Mouse (Mus musculus) cerebellum, adult 9-11 months (tissue): ENCODE measurements around the gene Parp9.
"Not testable (repeated sequence)": the region's sequence is repeated elsewhere in the genome, so short reads cannot be mapped to it uniquely, and the experiment has no call there.

Source experiments
- DNase-seq: peaks from one replicate; pipeline ENCODE4 v3.0.0; 2022

Gene Parp9

DNA sequence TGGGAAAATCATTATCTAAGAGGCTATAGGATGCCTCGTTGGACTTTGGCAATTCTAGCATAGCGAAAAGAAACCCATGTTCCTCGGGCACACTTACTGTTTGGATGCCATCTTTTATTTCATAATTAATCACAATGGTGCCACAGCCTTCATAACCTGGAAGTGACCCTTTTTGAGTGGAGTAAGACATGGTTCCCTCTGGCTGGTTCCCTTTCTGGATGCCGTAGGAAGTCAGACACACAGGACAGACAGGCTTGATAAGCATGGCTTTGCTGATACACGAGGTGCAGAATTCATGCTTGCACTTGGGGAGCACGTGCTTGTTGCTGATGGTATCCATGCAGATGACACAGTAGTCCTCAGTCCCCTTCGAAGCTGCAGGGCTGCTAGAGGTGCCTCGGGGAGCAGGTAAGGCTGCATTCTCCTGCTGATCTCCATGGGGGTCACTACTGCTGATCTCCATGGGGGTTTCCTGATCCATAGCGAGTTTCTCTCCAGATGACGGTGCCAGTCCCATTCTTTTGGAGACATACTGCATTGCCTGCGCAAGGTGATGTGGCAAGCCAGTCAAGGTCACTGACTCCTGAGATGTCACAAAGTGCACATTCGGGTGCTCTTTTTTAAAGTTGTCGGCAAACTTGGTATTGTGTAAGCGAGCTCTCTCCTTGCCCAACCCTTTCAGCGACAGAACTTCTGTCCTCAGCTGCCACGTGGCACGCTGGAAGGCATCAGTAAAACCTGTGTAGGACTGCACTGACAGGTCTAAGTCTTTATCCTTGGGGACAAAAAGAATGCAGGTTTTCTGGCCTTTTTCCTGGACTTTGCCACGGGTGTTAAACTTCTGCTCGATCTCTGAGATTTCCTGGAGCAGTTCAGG lies 5.9 kb upstream of the Parp9 start:
- DNase-seq = no peak

DNA sequence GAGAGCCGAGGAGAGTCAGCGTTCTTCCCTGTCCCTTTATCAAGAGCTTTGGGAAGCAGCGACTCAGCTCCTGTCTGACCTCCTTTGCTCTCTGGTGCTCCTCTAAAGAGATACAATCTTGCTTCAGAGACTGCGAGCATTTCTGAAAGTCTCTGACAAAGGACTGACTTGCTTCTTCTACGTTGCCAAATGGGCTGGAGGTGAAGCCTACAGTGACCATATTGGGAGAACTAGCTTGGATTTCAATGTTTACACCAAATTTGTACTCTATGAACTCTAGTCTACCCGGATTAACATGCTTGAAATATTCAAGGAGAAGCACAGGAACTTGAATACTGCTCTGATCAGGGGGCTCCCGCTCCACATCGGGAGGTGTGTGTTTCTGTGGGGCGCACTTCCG lies 5.1 kb upstream of the Parp9 start:
- no peak for DNase-seq

DNA sequence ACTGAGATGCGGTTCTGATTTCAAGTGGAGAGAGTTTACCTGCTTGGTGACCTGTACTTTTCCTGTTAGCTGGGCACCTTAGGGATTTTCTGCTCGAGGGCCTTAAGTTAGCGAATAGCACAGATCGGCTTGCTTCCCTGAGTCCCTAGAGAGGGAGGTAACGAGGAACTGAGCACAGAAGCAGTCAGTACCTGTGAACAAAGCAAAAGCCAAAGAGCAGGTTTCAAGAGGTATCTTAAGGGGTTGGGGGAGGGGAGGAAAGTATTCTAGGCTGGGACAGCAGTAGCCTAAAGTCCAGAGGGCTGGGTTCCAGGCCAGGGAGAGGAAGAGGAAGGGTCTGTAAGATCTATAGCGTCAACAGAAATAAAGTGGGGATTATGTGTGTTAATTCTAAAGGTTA lies 991 bp downstream of the Parp9 start:
- peak; percentile 6 for DNase-seq

DNA sequence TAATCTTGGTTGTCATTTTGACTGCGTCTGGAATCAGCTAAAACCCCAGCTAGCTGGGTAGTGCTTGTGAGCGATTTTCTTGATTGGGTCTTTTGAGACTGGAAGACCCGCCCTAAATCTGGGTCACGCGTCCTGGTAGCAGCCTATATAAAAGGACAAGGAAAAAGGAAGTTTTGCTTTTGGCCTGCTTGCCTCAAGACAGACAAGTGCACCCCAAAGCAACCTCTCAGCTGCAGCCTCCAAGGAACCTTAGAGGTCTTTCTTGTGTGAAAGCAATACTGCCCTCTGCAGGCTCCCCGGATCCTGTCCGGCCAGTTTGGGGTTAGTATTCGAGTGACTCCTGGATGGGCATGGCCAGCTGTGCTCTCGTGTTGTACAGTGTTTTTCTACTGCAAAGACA lies 1.4 kb downstream of the Parp9 start:
- DNase-seq = peak; percentile 60

DNA sequence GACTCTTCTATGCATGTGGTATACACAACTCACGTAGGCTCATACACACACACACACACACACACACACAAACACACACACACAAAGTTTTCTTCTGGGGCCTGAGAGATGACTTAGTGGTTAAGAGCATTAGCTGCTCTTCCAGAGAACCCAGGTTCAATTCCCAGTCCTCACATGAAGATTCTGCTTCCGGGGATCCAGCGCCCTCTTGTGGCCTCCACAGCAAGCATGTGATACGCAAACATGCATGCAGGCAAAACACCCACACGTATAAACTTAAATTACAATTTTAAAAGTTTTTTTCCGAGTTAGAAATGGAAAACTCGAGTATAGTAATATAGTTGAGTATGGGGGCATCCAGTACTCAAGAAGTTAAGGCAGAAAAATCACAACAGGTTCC lies 3.1 kb downstream of the Parp9 start:
- no peak for DNase-seq

DNA sequence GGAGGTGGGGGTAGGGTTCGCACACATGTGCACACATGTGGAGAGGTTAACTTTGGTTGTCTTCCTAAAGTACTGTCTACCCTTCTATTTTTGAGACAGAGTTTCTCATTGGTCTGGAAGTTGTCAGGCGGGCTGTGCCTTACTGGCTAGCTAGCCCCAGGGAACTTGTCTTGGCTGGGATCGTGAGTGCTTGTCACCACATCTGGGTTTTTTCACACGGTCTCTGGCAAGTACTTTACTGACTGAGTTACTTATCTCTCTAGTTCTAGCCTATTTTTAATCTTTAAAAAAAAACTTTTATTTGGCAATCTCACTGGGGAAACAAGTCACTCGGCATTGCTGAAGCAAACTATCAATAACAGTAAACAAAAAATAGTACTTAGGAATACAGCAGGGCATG lies 11.0 kb downstream of the Parp9 start:
- DNase-seq = no peak

DNA sequence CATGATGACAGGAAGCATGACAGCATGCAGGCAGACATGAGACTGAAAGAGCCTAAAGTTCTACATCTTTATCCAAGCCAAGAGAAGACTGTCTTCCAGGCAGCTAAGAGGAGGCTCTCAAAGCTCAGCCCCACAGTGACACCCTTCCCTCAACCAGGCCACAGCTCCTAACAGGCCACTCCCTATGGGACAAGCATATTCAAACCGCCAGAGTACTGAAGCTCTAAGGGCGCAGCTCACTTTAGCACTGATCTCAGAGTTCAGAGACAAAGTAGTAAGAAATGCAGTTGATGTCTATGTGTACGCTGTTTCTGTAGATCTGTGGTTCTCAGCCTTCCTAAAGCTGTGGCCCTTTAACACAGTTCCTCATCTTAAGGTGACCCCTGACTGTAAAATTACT lies 12.9 kb downstream of the Parp9 start:
- DNase-seq = no peak

DNA sequence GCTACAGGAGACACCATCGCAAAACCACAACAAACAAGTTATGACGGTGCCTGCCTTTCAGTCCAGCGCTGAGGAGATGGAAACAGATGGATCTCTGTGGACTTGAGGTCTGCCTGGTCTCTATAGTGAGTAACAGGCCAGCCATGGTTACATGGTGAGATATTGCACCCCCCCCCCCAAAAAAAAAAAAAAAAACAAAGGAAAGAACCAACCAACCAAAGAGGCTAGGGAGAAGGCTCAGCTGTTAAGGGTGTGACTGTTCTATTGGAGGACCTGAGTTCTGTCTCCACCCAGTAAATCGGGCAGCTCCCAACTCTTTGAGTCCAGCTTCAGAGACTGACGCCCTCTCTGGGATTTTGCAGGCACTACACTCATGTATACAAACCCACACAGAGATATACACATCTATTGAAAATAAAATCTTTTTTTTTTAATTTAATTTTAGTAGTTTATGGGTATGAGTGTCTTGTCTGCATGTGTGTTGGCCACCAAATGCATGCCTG lies 14.4 kb downstream of the Parp9 start:
- DNase-seq = no peak

DNA sequence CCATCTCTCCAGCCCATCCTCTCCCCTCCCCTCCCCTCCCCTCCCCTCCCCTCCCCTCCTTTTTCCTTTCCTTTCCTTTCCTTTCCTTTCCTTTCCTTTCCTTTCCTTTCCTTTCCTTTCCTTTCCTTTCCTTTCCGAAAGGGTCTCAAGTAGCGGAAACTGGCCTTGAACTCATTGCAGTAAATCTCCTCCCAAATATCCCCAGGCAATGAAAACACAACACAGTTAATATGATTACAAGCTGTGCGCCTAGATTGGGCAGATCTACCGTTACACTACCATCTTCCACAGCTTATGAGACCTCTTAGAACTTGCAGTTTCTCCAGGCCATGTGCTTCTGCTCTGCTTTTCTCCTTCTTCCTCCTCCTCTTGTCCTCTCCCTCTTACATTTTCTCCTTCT lies 27.7 kb downstream of the Parp9 start:
- not testable (repeated sequence) for DNase-seq

DNA sequence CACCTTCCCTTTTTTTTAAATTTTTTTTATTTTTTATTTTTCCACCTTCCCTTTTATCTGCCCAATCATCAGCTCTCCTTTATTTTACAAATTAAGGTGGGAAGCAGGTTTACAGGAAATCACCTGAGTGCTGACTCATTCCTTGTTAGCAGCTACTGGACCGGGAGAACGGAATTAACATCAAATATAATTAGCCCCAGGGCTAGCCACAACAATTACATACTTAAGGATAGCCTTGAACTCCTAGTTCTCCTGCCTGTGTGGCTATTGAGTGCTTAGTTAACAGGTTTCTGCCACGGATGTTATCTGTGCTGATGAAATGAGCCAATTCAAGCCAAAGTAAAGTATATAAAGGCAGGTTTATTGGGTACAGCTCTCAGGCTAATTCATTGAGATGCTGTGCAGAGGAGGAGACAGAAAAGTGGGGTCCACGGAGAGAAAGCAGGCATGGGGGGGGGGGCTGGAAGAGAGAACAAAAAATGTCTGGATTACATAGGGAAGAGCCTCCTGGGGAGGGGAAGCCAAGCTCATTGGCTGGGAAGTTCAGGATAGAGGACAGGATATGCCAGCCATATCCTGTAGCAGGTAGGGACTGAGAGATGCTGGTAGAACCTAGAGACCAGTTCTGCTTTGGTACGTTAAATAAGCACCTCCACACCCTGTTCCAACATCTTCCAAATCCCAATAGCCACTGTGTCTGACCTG lies 28.3 kb downstream of the Parp9 start:
- no peak for DNase-seq

DNA sequence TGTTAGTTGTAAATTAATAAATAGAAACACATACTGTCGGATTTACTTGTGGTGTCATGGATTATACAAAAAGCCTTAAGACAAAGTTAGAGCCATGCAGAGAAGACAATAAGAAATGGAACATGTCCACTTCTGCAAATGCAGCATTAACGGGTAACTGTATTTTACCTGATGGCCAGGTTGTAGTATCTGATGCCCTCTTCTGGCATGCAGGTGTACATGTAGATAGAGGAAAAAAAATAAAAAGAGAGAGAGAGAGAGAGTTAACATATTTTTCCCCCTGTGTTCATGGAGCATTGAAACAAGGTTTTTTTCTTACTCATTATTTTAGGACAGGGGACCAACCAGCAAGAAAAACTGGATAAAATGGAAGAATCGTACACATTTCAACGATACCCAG lies 29.0 kb downstream of the Parp9 start:
- DNase-seq = no peak

DNA sequence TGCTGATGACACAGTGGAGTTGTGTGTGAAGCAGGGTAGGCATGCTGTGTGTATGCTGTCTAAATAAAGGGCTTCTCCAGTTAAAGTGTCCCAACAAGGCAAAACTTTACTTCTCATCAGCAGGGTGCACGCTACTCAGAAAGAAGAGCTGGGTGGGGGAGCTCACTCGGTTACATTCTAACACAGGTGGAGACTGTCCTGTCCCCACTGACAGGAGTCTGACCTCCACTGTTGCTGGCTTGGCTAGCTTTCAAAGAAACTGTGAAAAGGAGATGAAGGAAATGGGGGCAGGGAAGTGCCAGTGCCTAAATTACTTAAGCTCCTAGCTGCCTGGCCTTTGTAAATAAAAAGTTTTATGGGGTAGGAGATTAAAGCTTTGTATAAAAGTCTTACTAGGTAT lies 29.9 kb downstream of the Parp9 start:
- DNase-seq = no peak

DNA sequence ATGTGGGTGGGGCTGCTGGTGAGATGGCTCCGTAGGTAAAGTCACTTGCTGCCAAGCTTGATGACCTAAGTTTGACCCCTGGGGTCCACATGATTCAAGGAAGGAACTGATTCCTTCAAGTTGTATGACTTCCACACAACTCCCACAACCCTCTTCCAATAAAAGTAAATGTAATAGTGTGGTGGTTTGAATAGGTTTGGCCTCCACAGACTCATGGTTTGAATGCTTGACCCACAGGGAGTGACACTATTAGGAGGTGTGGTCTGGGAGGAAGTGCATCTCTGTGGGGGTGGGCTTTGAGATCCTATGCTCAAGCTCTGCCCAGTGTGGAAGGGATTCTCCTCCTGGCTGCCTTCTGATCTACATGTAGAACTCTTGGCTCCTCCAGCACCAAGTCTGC lies 35.8 kb downstream of the Parp9 start:
- no peak for DNase-seq

DNA sequence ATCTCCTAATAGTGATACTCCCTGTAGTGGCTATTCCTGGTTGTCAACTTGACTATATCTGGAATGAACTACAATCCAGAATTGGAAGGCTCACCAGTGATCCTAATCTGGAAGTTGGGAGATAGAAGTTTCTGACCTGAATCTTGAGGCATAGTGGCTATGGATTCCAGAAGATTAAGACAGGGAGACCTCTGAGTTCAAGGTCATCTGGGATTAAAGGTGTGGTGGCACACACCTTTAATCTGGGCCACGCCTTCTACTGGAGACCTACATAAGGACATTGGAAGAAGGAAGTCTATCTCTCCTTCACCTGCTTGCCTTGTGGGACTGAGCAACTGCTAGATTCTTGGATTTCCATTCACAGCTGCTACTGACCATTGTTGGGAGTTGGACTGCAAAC lies 40.2 kb downstream of the Parp9 start, which contains the start of gene Kpna1:
TSS of gene Kpna1 (plus strand) at position 301 of the 400 bp plus-strand sequence.
- not testable (repeated sequence) for DNase-seq

DNA sequence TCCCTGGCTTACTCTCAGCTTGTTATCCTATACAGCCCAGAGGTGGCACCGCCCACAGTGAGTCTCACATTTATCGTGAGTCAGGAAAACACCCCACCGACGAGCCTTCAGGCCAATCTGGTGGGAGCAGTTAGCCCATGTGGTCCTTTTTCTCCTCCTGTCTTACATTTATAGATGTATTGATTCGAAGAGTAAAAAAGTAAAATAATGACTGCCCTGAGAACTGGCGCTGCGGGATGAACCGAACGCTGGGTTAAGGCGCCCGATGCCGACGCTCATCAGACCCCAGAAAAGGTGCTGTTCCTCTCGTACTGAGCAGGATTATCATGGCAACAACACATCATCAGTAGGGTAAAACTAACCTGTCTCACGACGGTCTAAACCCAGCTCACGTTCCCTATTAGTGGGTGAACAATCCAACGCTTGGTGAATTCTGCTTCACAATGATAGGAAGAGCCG lies 43.1 kb downstream of the Parp9 start:
- peak; percentile 95 for DNase-seq

DNA sequence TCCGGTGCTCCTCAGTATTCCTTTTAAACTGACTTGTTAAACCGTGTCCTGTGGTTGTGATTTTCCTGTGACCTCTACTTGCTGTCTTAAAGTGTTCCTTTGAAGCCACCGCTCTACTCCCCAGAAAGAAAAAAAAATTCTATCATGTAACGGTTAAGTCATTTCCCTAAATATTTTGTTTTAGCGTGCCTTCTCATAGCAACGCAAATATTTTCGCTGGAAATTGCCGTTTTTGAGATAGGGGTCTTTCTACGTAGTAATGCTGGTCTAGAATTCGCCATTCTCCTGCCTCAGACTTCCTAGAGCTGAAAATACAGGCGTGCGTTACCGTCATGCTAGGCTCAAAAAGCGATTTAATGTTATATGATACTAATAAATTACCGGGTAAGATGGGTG lies 44.2 kb downstream of the Parp9 start:
- no peak for DNase-seq

DNA sequence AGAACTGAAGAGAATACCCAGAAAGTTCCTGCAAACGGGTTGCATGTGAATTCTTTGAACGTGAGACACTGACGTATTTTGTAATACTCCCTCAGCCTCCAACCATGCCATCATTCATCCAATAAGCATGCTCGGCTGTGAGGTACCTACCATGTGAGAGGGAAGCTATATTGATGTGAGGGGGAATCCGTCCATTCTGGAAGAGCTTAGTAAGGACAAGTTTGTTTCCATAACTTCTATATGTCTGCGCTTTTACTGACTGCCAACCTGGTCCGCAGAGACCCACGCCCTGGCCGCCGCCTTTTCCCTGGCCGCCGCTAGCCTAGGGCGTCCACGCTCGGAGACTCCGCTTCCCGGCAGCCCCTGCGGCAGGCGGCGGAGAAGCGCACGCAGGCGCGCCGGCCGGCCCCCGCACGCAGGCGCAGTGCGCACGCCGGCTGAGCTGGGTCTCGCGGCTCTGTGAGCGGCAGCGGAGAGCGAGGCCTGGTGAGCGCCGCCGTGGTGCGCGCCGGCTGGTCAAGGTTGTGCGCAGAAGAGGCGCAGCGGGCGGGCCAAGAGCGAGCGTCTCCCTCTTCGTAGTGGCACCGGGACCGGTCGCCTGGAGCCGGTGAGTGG lies 44.7 kb downstream of the Parp9 start:
- DNase-seq = peak; percentile 94

DNA sequence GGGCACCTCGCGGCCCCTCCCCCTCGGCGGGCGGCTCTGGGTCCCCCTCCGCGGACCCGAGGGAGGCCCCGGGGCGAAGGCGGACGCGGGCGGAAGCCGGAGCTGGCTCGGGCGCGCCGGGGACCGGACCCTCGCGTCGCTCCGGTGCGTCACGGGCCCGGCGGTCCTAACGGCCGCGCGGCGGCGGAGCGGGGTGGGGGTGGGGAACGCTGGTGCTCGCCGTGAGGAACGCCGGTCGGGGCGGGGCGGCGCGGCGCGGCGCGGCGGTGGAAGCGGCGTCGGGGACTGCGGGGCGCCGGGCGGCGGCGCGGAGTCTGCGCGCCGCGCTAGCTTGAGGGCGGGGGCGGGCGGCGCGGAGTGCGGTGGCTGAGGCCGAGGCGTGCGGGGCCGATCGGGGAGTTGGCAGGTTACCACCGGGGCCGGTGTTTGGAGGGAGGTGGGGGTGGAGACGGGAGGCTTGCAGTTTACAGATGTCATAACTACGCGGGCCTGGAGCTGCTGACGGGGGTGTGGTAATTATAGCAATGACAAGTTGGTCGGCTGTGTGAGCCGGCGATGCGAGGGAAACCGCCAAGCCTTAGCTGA lies 45.3 kb downstream of the Parp9 start:
- peak; percentile 83 for DNase-seq

DNA sequence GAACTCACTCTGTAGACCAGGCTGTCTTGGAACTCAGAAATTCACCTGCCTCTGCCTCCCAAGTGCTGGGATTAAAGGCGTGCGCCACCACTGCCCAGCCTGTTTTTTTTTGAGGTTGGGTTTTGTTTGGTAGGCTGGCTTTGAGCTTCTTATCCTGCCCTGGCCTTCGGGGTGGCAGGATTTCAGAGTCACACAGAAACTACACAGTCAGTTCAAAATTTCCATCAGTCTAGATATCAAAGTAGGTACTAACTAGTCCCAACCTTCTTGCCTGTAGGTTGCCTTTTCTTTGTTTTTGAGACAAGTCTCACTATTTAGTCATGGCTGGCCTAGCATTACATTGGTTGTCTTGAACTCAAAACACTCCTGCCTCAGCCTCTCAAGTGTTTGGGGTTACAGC lies 46.2 kb downstream of the Parp9 start:
- DNase-seq = peak; percentile 11

DNA sequence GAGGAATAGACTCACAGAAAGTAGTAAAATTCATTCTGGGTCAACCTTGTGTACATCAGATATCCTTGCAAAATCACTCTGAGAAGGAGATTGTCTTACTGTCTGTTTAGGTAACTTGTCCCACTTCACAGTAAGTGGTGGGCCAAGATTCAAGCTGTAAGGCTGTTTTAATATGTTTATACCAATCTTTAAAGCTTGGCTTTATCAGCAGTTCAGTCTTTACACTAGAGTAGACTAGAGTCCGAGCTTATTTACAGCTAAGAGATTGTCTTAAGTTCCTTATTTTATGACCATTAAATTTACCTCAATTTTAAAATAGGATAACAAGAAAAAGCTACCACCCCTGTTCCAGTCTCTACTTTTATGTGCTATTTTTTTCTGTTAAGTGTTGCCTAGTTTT lies 49.7 kb downstream of the Parp9 start:
- DNase-seq = no peak

DNA sequence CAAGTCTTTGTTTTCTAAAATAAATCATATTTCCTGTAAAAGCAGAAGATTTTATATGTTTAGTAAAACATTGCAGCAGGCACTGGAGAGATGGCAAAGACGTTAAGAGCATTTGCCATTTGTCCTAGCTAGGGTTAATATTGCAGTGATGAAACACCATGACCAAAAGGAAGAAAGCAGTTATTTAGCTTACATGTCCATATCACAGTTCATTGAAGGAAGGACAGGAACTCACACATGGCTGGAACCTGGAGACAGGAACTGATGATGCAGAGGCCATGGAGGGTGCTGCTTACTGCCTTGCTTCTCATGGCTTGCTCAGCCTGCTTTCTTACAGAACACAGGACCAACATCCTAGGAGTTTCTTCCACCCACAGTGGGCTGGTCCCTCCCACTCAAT lies 54.1 kb downstream of the Parp9 start:
- no peak for DNase-seq

DNA sequence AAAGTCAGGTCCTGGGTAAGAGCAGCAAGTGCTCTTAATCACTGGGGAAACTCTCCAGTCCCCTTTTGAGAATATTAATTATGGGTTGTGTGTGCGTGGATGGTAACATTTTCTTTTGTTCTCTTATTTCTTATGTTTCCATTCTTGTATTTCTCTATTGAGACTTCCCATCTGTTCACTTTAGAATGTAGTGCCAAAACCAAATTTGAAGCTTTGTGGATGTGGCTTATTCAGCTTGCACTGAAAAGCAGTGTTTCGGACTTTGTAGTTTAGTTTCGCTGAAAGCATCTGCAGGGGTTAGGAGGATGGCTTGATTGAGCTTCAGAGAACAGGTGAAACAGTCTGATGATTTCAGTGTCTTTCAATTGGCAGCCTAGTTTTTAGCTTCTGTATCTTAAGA lies 55.0 kb downstream of the Parp9 start:
- no peak for DNase-seq

DNA sequence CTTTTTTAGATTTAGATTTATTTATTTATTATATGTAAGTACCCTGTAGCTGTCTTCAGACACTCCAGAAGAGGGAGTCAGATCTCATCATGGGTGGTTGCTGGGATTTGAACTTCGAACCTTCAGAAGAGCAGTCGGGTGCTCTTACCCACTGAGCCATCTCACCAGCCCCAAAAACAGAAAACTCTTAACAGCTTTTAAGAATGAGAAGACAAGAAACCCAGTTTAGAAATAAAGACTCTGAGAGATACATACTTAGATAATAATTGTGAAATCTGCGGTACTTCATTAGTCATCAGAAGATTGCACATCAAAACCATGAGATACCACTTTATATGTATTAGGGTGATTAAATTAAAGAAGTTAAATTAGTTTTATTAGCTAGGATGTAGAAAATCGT lies 60.6 kb downstream of the Parp9 start:
- not testable (repeated sequence) for DNase-seq
